Mouse (Mus musculus) intestine, postnatal 0 days (tissue): ENCODE measurements around the gene Anks4b. TPM values are rescaled to one million over a fixed set of nuclear protein-coding genes. Genes with fewer than 3 reads are reported as not detected.

ENCODE experiments used
- ATAC-seq: fragments of 200-750 bp; cut with Nextera tagmentation; 2 replicates; pipeline ENCODE4 v1.8.0; 2017; ENCODE audit warnings: mild to moderate bottlenecking, moderate TSS enrichment, moderate library complexity
- H3K27ac ChIP-seq: fragments of 300-500 bp; sonication (generic); 2 replicates; pipeline ENCODE4 v1.5.1; 2014; ENCODE audit warnings: mild to moderate bottlenecking, low read depth, low read length, moderate library complexity
- H3K27me3 ChIP-seq: fragments of 300-500 bp; sonication (generic); replicated peaks from 2 replicates; pipeline ENCODE4 v1.6.1; 2014; ENCODE audit warnings: low read length, mixed read lengths; ENCODE audit not compliant: control insufficient read depth, insufficient read depth
- H3K36me3 ChIP-seq: fragments of 300-500 bp; sonication (generic); 2 replicates; pipeline ENCODE4 v1.6.1; 2014; ENCODE audit warnings: mild to moderate bottlenecking, moderate library complexity; ENCODE audit not compliant: control insufficient read depth, insufficient read depth
- H3K4me1 ChIP-seq: fragments of 300-500 bp; sonication (generic); replicated peaks from 2 replicates; pipeline ENCODE4 v1.6.1; 2014; ENCODE audit warnings: antibody characterized with exemption, low read length, mixed read lengths; ENCODE audit not compliant: control insufficient read depth, insufficient read depth
- H3K4me2 ChIP-seq: fragments of 300-500 bp; sonication (generic); replicated peaks from 2 replicates; pipeline ENCODE4 v1.6.1; 2014; ENCODE audit warnings: low read depth, mild to moderate bottlenecking, moderate library complexity
- H3K4me3 ChIP-seq: fragments of 300-500 bp; sonication (generic); 2 replicates; pipeline ENCODE4 v1.5.1; 2014; ENCODE audit warnings: low read depth, low read length
- H3K9ac ChIP-seq: fragments of 300-500 bp; sonication (generic); 2 replicates; pipeline ENCODE4 v1.6.1; 2014; ENCODE audit warnings: mild to moderate bottlenecking, low read depth, low read length
- H3K9me3 ChIP-seq: fragments of 300-500 bp; sonication (generic); 2 replicates; pipeline ENCODE4 v1.6.1; 2016; ENCODE audit warnings: mixed run types; ENCODE audit not compliant: control insufficient read depth
- CTCF ChIP-seq: sonication (generic); IDR thresholded peaks from 2 replicates; pipeline ENCODE4 v1.5.1; 2016; ENCODE audit warnings: low read depth, mild to moderate bottlenecking, control low read depth, antibody characterized with exemption, moderate library complexity
- WGBS: fragments of 180-500 bp; shearing (Covaris S2); extraction: QIAGEN DNeasy Blood & Tissue Kit; methylation state at CpG from one replicate; pipeline ENCODE4 v1.1.7; 2014; 5-methylcytosine and 5-hydroxymethylcytosine counted together
- polyA plus RNA-seq: library from polyadenylated mRNA; unstranded; fragments of >200 nt; fragmentation: Nextera tagmentation; extraction: Ambion mirVana; gene quantifications from 2 replicates; pipeline ENCODE4 v1.2.1, GENCODE M21; 2015

Anks4b gene
- polyA plus RNA-seq, 1 experiment from 2014 or later = 23.0 TPM

- Histone ChIP-seq H3K4me2 (no peak overlapping the region), H3K4me3 (no peak overlapping the region), H3K27me3 (no peaks in the 10 kb centered on the region), H3K27ac (no peak overlapping the region), H3K4me1 (no peaks in the 10 kb centered on the region), H3K9me3 (no peaks in the 10 kb centered on the region), H3K9ac (no peak overlapping the region), H3K36me3 (no peaks in the 10 kb centered on the region)
- ATAC-seq = no peak
- WGBS = 84% methylated on average over 11 of the region's 11 CpGs
- no peak for TF ChIP-seq CTCF
Measured at GRCm38 (mm10) chr7:120163581-120164251, 9.9 kb upstream of the Anks4b start.

- Histone ChIP-seq H3K4me2 (no peak overlapping the region), H3K9me3 (no peaks in the 10 kb centered on the region), H3K9ac (no peak overlapping the region), H3K36me3 (no peaks in the 10 kb centered on the region), H3K4me1 (no peaks in the 10 kb centered on the region), H3K27ac (no peak overlapping the region), H3K27me3 (no peaks in the 10 kb centered on the region), H3K4me3 (no peak overlapping the region)
- no peak for TF ChIP-seq CTCF
- ATAC-seq = no peak
- 53% methylated on average over 1 of the region's 1 CpGs for WGBS
Measured at GRCm38 (mm10) chr7:120172188-120172700, 1.4 kb upstream of the Anks4b start.

GRCm38 (mm10) chr7:120174723-120175504 is 1.3 kb downstream of the Anks4b start:
- H3K4me1 ChIP-seq = peaks cover 2% of the 10 kb centered on the region; the same call in 1 of the 2 replicates
- WGBS = 39% methylated on average over 11 of the region's 11 CpGs
- H3K4me2 ChIP-seq = peak overlapping the region; percentile 58
- no peak for TF ChIP-seq CTCF
- no peaks in the 10 kb centered on the region for H3K27me3 ChIP-seq
- no peaks in the 10 kb centered on the region for H3K9me3 ChIP-seq
- peak overlapping the region; percentile 80 for H3K27ac ChIP-seq
- H3K4me3 ChIP-seq = peak overlapping the region; percentile 43
- H3K9ac ChIP-seq = peak overlapping the region; percentile 63
- peak; percentile 65 for ATAC-seq
- no peaks in the 10 kb centered on the region for H3K36me3 ChIP-seq

GRCm38 (mm10) chr7:120177611-120178010 is 4.0 kb downstream of the Anks4b start:
- no peaks in the 10 kb centered on the region for H3K27me3 ChIP-seq
- peaks cover 2% of the 10 kb centered on the region; the same call in 1 of the 2 replicates for H3K4me1 ChIP-seq
- no peak for ATAC-seq
- WGBS = 49% methylated on average over 3 of the region's 3 CpGs
- no peak for TF ChIP-seq CTCF
- no peak overlapping the region for H3K9ac ChIP-seq
- no peak overlapping the region for H3K4me3 ChIP-seq
- peak overlapping the region; percentile 54 for H3K4me2 ChIP-seq
- no peak overlapping the region for H3K27ac ChIP-seq
- no peaks in the 10 kb centered on the region for H3K9me3 ChIP-seq
- peaks cover 4% of the 10 kb centered on the region; the same call in 1 of the 2 replicates for H3K36me3 ChIP-seq

GRCm38 (mm10) chr7:120178935-120179334 is 5.3 kb downstream of the Anks4b start:
- Histone ChIP-seq H3K27me3 (no peaks in the 10 kb centered on the region), H3K36me3 (peaks cover 12% of the 10 kb centered on the region; the same call in 1 of the 2 replicates), H3K9ac (no peak overlapping the region), H3K4me2 (no peak overlapping the region), H3K9me3 (no peaks in the 10 kb centered on the region), H3K27ac (no peak overlapping the region), H3K4me3 (no peak overlapping the region), H3K4me1 (peaks cover 2% of the 10 kb centered on the region; the same call in 1 of the 2 replicates)
- no peak for TF ChIP-seq CTCF
- ATAC-seq = no peak
- 23% methylated on average over 2 of the region's 2 CpGs for WGBS

- no peak overlapping the region for H3K4me3 ChIP-seq
- H3K4me1 ChIP-seq = peaks cover 2% of the 10 kb centered on the region; the same call in 1 of the 2 replicates
- no peak overlapping the region for H3K27ac ChIP-seq
- H3K36me3 ChIP-seq = peaks cover 16% of the 10 kb centered on the region; the same call in 1 of the 2 replicates
- H3K9me3 ChIP-seq = no peaks in the 10 kb centered on the region
- no peaks in the 10 kb centered on the region for H3K27me3 ChIP-seq
- TF ChIP-seq CTCF = no peak
- ATAC-seq = peak; percentile 55
- peak overlapping the region; percentile 27; the same call in 1 of the 2 replicates for H3K4me2 ChIP-seq
- WGBS = 62% methylated on average over 5 of the region's 5 CpGs
- H3K9ac ChIP-seq = no peak overlapping the region
Measured at GRCm38 (mm10) chr7:120180547-120180946, 6.9 kb downstream of the Anks4b start.
